Mouse (Mus musculus) kidney, adult 9 months (tissue): Measurements from ENCODE around the gene Olfr384.
A peak's percentile ranks its signal among the peaks of the same experiment; 100 is the strongest.
"Not testable (repeated sequence)": the region's sequence is repeated elsewhere in the genome, so short reads cannot be mapped to it uniquely, and the experiment has no call there.

ENCODE experiments used
- DNase-seq: peaks from one replicate; pipeline ENCODE4 v3.0.0; 2022

The Olfr384 gene

GRCm38 (mm10) chr11:73598294-73598693 is at the start of gene Olfr384:
TSS of gene Olfr384 (plus strand) at chr11:73598594.
- no peak for DNase-seq

GRCm38 (mm10) chr11:73579871-73580270 is 18.5 kb upstream of the Olfr384 start:
- peak; percentile 4 for DNase-seq

GRCm38 (mm10) chr11:73583188-73583587 is 15.2 kb upstream of the Olfr384 start:
- DNase-seq = not testable (repeated sequence)

- DNase-seq = no peak
Observed at GRCm38 (mm10) chr11:73592908-73593307, 5.5 kb upstream of the Olfr384 start, which contains the start of gene Olfr385. TSS of gene Olfr385 (minus strand) at chr11:73593008.
